Mouse (Mus musculus) G1E (cell line): ENCODE data around the gene 4930404H24Rik.

Source experiments
- CTCF ChIP-seq: IDR thresholded peaks from 2 replicates; pipeline ENCODE4 v1.5.1; 2012; ENCODE audit warnings: low read depth, low read length, inconsistent platforms, mixed read lengths
- GATA1 ChIP-seq: IDR thresholded peaks from 2 replicates; pipeline ENCODE4 v1.6.1; 2012; ENCODE audit warnings: borderline replicate concordance, low read length, inconsistent platforms, mixed read lengths

DNA sequence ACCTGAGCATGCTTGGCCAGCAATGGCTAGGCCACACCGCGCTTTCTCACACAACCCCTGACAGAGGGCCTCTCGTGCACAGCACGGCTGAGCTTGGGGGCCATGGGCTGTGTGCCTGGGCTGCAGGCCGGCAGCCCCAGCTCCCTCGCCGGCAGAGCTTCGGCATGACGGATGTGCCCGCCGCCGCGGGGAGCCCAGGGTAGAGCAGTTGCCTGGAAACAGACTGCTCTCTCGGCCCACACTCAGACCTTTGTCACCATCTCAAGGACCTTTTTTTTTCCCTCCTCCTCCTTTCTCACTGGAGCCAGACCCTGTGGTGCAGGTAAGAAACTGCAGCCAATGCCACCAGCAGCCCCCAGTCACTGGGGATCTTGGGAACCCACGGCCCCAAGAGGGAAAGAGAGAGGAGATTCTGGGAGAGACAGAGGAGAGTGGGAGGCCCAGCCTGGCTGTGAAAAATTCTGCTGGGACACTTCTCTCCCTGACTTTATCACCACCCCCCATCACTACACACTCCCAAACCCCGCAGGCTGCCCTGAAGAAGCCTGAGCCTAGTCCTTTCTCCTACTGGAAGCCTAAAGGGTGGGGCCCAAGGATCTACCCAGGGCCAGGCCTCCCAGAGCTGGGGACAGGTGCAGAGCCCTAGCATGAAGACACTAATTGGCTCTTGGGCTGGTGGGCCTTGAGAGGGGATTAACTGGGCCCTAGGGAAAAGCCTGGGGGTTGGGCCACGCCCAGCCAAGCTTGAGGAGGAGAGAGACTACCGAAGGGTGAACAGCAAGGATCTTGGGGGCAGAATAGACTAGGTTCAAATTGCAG lies 16.8 kb downstream of the 4930404H24Rik start:
- TF ChIP-seq CTCF (no peak), GATA1 (no peak)
